Mouse (Mus musculus): ENCODE results near the gene Snapc4. TPM values are rescaled to one million over a fixed set of nuclear protein-coding genes. Genes with fewer than 3 reads are reported as not detected.

Gene Snapc4
- polyA plus RNA-seq, 1 experiment = 61.5 TPM

DNA sequence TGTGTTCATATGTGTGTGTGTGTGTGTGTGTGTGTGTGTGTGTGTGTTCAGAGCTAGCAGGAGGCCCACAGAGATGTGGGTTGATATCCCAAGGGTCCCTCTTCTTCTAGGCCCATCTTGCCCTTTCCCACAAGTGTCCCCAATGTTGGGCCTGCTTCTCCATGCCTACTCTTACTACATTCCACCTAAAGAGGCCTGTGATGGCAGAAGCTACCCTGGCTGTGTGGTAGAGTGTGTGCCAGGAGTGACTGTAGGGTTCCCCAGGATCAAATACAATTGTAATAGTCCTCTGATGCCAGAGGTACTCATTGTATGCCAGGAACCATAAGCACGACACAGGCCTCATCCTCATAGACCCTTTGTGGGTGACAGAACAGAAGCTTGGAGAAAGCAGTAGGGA is 67.1 kb downstream of the Snapc4 start:
- TF ChIP-seq GATA1 (IDR thresholded peaks at IDR 0.05; ENCODE audit: low read length) = no peak

- no peak for TF ChIP-seq GATA1 (IDR thresholded peaks at IDR 0.05; ENCODE audit: low read length)
These were observed 67.6 kb downstream of the Snapc4 start for GRCm38 (mm10) chr2:26312812-26313211.

Other genes starting within 250 kb of the Snapc4 start
- 0.12 TPM in 1 of 2 replicates, not detected in the other for gene Lhx3, start 172.4 kb downstream of the Snapc4 start, polyA plus RNA-seq (2012)
- gene Qsox2, start 143.1 kb downstream of the Snapc4 start, polyA plus RNA-seq (2012) = 7.2 and 7.6 TPM in 2 replicates
- not detected in 2 replicates for gene Ccdc187, start 86.1 kb downstream of the Snapc4 start, polyA plus RNA-seq (2012)
- not detected in 2 replicates for gene Gpsm1, start 65.1 kb downstream of the Snapc4 start, polyA plus RNA-seq (2012)
- gene Dnlz, start 28.5 kb downstream of the Snapc4 start, polyA plus RNA-seq (2012) = 17.8 and 21.3 TPM in 2 replicates
- gene Card9, start 19.7 kb downstream of the Snapc4 start, polyA plus RNA-seq (2012) = 0.41 and 0.55 TPM in 2 replicates
- gene Entr1, start 8.7 kb upstream of the Snapc4 start, polyA plus RNA-seq (2012) = 64.5 and 97.9 TPM in 2 replicates
- gene Pmpca, start 8.7 kb upstream of the Snapc4 start, polyA plus RNA-seq (2012) = 536 and 709 TPM in 2 replicates
- 15.0 and 16.1 TPM in 2 replicates for gene Inpp5e, start 28.6 kb upstream of the Snapc4 start, polyA plus RNA-seq (2012)
- gene Sec16a, start 64.6 kb upstream of the Snapc4 start, polyA plus RNA-seq (2012) = 28.0 and 33.0 TPM in 2 replicates
- gene Notch1, start 136.0 kb upstream of the Snapc4 start, polyA plus RNA-seq (2012) = 0.01 TPM in 2 replicates
- 147 and 170 TPM in 2 replicates for gene Egfl7, start 199.4 kb upstream of the Snapc4 start, polyA plus RNA-seq (2012)
- not detected in 2 replicates for gene Gm20532, start 206.0 kb upstream of the Snapc4 start, polyA plus RNA-seq (2012)
- 2.3 and 2.5 TPM in 2 replicates for gene Agpat2, start 223.8 kb upstream of the Snapc4 start, polyA plus RNA-seq (2012)
- not detected in 2 replicates for gene Fam69b, start 247.8 kb upstream of the Snapc4 start, polyA plus RNA-seq (2012)